Mouse (Mus musculus) olfactory bulb, adult 2 months (tissue): ENCODE results near the gene Atl3.

Experiments
- CTCF ChIP-seq: fragments of 200-500 bp; IDR thresholded peaks from 2 replicates; pipeline ENCODE4 v1.5.1; 2012; ENCODE audit warnings: low read depth, mild to moderate bottlenecking, low read length, moderate library complexity; ENCODE audit not compliant: insufficient read depth
- POLR2A ChIP-seq: fragments of 200-500 bp; IDR thresholded peaks from 2 replicates; pipeline ENCODE4 v1.6.1; 2012; ENCODE audit warnings: mild to moderate bottlenecking, low read depth, low read length, moderate library complexity; ENCODE audit not compliant: insufficient read depth

DNA sequence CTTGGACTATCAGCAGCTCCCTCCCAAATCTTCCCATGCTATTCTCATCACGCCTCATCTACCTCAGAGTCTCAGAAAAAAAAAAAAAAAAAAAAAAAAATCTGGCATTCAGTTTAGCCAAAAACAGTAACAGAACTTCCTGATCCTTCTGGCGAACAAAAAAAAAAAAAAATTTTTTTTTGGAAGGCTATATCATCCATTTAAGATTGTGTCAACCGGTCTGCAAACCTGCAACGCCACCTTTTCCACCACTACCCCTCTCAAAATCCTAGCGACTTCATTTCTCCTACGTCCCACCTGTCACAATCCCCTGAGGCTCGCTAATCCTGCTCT lies 11.6 kb upstream of the Atl3 start:
- no peak for TF ChIP-seq CTCF
- no peak for TF ChIP-seq POLR2A
